7 mouse cellular contexts compared by ENCODE assay signal in genomic region chr7:106529023-106529422, GRCm38 (mm10).
DNase-seq lines count a peak whose midpoint lies in the region; ATAC-seq and TF ChIP-seq lines count a peak whose summit lies in the region.
"Not testable (repeated sequence)": the region's sequence is repeated elsewhere in the genome, so short reads cannot be mapped to it uniquely, and the experiment has no call there.

No protein-coding gene starts in this region.

- TF ChIP-seq POLR2A in kidney, adult 2 months (IDR thresholded peaks at IDR 0.05; ENCODE audit: low read depth, low read length): not testable (repeated sequence)

- DNase-seq in G1E (ENCODE audit: low spot score): not testable (repeated sequence)
- peak; percentile 73 for DNase-seq in kidney, adult 2 months
- peak; percentile 0 for DNase-seq in left cerebral cortex, adult 11 months (ENCODE audit: low spot score)
- peak; percentile 13 for DNase-seq in lung, postnatal 0 days (ENCODE audit: low spot score)

- peak; percentile 98 for ATAC-seq in G1E (ENCODE audit: extremely low read depth, insufficient number of reproducible peaks, low FRiP score, poor library complexity, severe bottlenecking)
- 0 out of 2 replicates have a peak, but pooled peaks have one; percentile 31 for ATAC-seq in heart, embryonic 11.5 days (replicated peaks; ENCODE audit: insufficient number of reproducible peaks, low FRiP score, low TSS enrichment)
- peak; percentile 55; the same call in 1 of the 2 replicates for ATAC-seq in lung, postnatal 0 days
- ATAC-seq in monocyte, adult 5-6 weeks (replicated peaks; ENCODE audit: insufficient number of reproducible peaks, low FRiP score, low TSS enrichment, poor library complexity, severe bottlenecking): peak; percentile 100

- H3K4me2 ChIP-seq in heart, embryonic 11.5 days; lung, postnatal 0 days (replicated peaks; ENCODE audit: low read depth, low read length): not testable (repeated sequence)

- H3K27me3 ChIP-seq in G1E (ENCODE audit: insufficient read depth, low read length); heart, embryonic 11.5 days (ENCODE audit: control insufficient read depth, insufficient read depth, low read length); kidney, adult 2 months (replicated peaks; ENCODE audit: control insufficient read depth, insufficient read depth, low read length); lung, postnatal 0 days (replicated peaks; ENCODE audit: insufficient read depth, low read length): not testable (repeated sequence)

- not testable (repeated sequence) for TF ChIP-seq CTCF in G1E (IDR thresholded peaks at IDR 0.05; ENCODE audit: low read depth, low read length); kidney, adult 2 months (conservative IDR thresholded peaks at IDR 0.05; ENCODE audit: insufficient read depth, insufficient read length, low read depth, low read length); lung, postnatal 0 days (IDR thresholded peaks at IDR 0.05)

- 0 out of 2 replicates have a peak overlapping the region, but pooled peaks have one; percentile 43 for H3K27ac ChIP-seq in brown adipose tissue, adult 24 weeks (replicated peaks; ENCODE audit: low read depth, low read length)
- H3K27ac ChIP-seq in heart, embryonic 11.5 days (ENCODE audit: low read depth, low read length); kidney, adult 2 months (ENCODE audit: insufficient read depth, low read depth, low read length); lung, postnatal 0 days (ENCODE audit: low read length): not testable (repeated sequence)

- H3K9ac ChIP-seq in heart, embryonic 11.5 days (ENCODE audit: low read depth, low read length); lung, postnatal 0 days (replicated peaks; ENCODE audit: low read depth): not testable (repeated sequence)

- H3K4me3 ChIP-seq in G1E (ENCODE audit: low read depth, low read length); brown adipose tissue, adult 24 weeks (ENCODE audit: insufficient read depth, low read depth, low read length); heart, embryonic 11.5 days (ENCODE audit: low read depth, low read length); kidney, adult 2 months (ENCODE audit: insufficient read depth, low read depth, low read length); lung, postnatal 0 days (ENCODE audit: low read depth, low read length): not testable (repeated sequence)

- H3K9me3 ChIP-seq in G1E (replicated peaks); heart, embryonic 11.5 days (replicated peaks; ENCODE audit: control insufficient read depth, low read length); lung, postnatal 0 days (ENCODE audit: low read length): not testable (repeated sequence)

- not testable (repeated sequence) for H3K4me1 ChIP-seq in G1E (ENCODE audit: insufficient read depth, low read depth, low read length); brown adipose tissue, adult 24 weeks (ENCODE audit: control insufficient read depth, insufficient read depth, insufficient read length, low read length); heart, embryonic 11.5 days (ENCODE audit: control insufficient read depth, insufficient read depth, low read length); kidney, adult 2 months (ENCODE audit: control insufficient read depth, insufficient read depth, low read length); lung, postnatal 0 days (ENCODE audit: insufficient read depth, low read depth, low read length)

- TF ChIP-seq EP300 in lung, postnatal 0 days (IDR thresholded peaks at IDR 0.05): not testable (repeated sequence)

- H3K36me3 ChIP-seq in G1E (replicated peaks); heart, embryonic 11.5 days (ENCODE audit: control insufficient read depth, insufficient read depth, low read length); kidney, adult 2 months (ENCODE audit: control insufficient read depth, insufficient read depth, low read length); lung, postnatal 0 days (ENCODE audit: insufficient read depth, low read length): not testable (repeated sequence)

- 60% methylated on average over 2 of the region's 2 CpGs for WGBS in heart, embryonic 11.5 days (ENCODE audit: insufficient replicate concordance)
- 58% methylated on average over 2 of the region's 2 CpGs for WGBS in kidney, adult 2 months
- 42% methylated on average over 2 of the region's 2 CpGs for WGBS in lung, postnatal 0 days

Comparison
In these comparisons a context has a peak if more than half of its experiments do, and no peak if none do; other contexts are left out.
1. ATAC-seq: peak in every context shown above with its lines; median percentile 100 in monocyte, adult 5-6 weeks; 98 in G1E; 55 in lung, postnatal 0 days; 31 in heart, embryonic 11.5 days.